Mouse (Mus musculus): Measurements from ENCODE around the gene Mad1l1. TPM values are rescaled to one million over a fixed set of nuclear protein-coding genes. Genes with fewer than 3 reads are reported as not detected.

Mad1l1 gene
- polyA plus RNA-seq, 1 experiment from 2014 or later, result 20.5 TPM

GRCm38 (mm10) chr5:140270976-140271685 is 50.2 kb downstream of the Mad1l1 start:
- H3K4me2 ChIP-seq (ENCODE audit: low read length), result no peak overlapping the region
- 86% methylated on average over 5 of the region's 5 CpGs for WGBS
- no peak overlapping the region for H3K4me3 ChIP-seq (ENCODE audit: control insufficient read depth in 1 of 2, insufficient read depth in 1 of 2, low read depth in 1 of 2, low read length in 2 of 2)
- H3K9me3 ChIP-seq (ENCODE audit: control insufficient read depth, low read length), result no peaks in the 10 kb centered on the region
- 0 out of 2 replicates have a peak, but pooled peaks cover 9% of the 10 kb centered on the region for H3K27me3 ChIP-seq (ENCODE audit: control insufficient read depth, insufficient read depth, low read length)
- H3K27ac ChIP-seq (replicated peaks in 1 of 2; ENCODE audit: control insufficient read depth in 1 of 2, insufficient read depth in 1 of 2, low read depth in 2 of 2, low read length in 2 of 2), result no peak overlapping the region
- no peaks in the 10 kb centered on the region for H3K4me1 ChIP-seq (ENCODE audit: control insufficient read depth in 2 of 2, insufficient read depth in 2 of 2, low read length in 2 of 2)
- H3K9ac ChIP-seq (ENCODE audit: low read length), result no peak overlapping the region
- ATAC-seq (ENCODE audit: insufficient number of reproducible peaks, insufficient read depth, low FRiP score, low read depth), result no peak
- H3K36me3 ChIP-seq (ENCODE audit: control insufficient read depth, insufficient read depth, low read length), result no peaks in the 10 kb centered on the region

GRCm38 (mm10) chr5:140268396-140268795 is 53.0 kb downstream of the Mad1l1 start:
- ATAC-seq (ENCODE audit: insufficient number of reproducible peaks, insufficient read depth, low FRiP score, low read depth), result no peak

GRCm38 (mm10) chr5:140267061-140267460 is 54.3 kb downstream of the Mad1l1 start:
- H3K4me1 ChIP-seq (ENCODE audit: control insufficient read depth in 2 of 2, insufficient read depth in 2 of 2, low read length in 2 of 2), result peaks cover 18 to 23% of the 10 kb centered on the region in 2 experiments
- H3K9me3 ChIP-seq (ENCODE audit: control insufficient read depth, low read length), result no peaks in the 10 kb centered on the region
- H3K27ac ChIP-seq (replicated peaks in 1 of 2; ENCODE audit: control insufficient read depth in 1 of 2, insufficient read depth in 1 of 2, low read depth in 2 of 2, low read length in 2 of 2), result no peak overlapping the region
- H3K4me3 ChIP-seq (ENCODE audit: control insufficient read depth in 1 of 2, insufficient read depth in 1 of 2, low read depth in 1 of 2, low read length in 2 of 2), result no peak overlapping the region
- no peak for ATAC-seq (ENCODE audit: insufficient number of reproducible peaks, insufficient read depth, low FRiP score, low read depth)
- H3K4me2 ChIP-seq (ENCODE audit: low read length), result no peak overlapping the region
- peaks cover 21% of the 10 kb centered on the region for H3K27me3 ChIP-seq (ENCODE audit: control insufficient read depth, insufficient read depth, low read length)
- H3K9ac ChIP-seq (ENCODE audit: low read length), result no peak overlapping the region
- H3K36me3 ChIP-seq (ENCODE audit: control insufficient read depth, insufficient read depth, low read length), result no peaks in the 10 kb centered on the region
- 72% methylated on average over 2 of the region's 2 CpGs for WGBS

More at GRCm38 (mm10) chr5:140268396-140268795, 53.0 kb downstream of the Mad1l1 start:
- Histone ChIP-seq H3K27ac (replicated peaks in 1 of 2; ENCODE audit: control insufficient read depth in 1 of 2, insufficient read depth in 1 of 2, low read depth in 2 of 2, low read length in 2 of 2) (no peak overlapping the region), H3K4me3 (ENCODE audit: control insufficient read depth in 1 of 2, insufficient read depth in 1 of 2, low read depth in 1 of 2, low read length in 2 of 2) (no peak overlapping the region), H3K27me3 (ENCODE audit: control insufficient read depth, insufficient read depth, low read length) (0 out of 2 replicates have a peak, but pooled peaks cover 12% of the 10 kb centered on the region), H3K36me3 (ENCODE audit: control insufficient read depth, insufficient read depth, low read length) (no peaks in the 10 kb centered on the region), H3K9me3 (ENCODE audit: control insufficient read depth, low read length) (no peaks in the 10 kb centered on the region), H3K4me1 (ENCODE audit: control insufficient read depth in 2 of 2, insufficient read depth in 2 of 2, low read length in 2 of 2) (peaks cover 18 to 22% of the 10 kb centered on the region in 2 experiments), H3K9ac (ENCODE audit: low read length) (no peak overlapping the region), H3K4me2 (ENCODE audit: low read length) (no peak overlapping the region)
- 78% methylated on average over 4 of the region's 4 CpGs for WGBS

GRCm38 (mm10) chr5:140264825-140265575 is 56.4 kb downstream of the Mad1l1 start:
- no peaks in the 10 kb centered on the region; the same call in 1 of the 2 replicates for H3K36me3 ChIP-seq (ENCODE audit: control insufficient read depth, insufficient read depth, low read length)
- no peaks in the 10 kb centered on the region for H3K9me3 ChIP-seq (ENCODE audit: control insufficient read depth, low read length)
- H3K4me3 ChIP-seq (ENCODE audit: control insufficient read depth in 1 of 2, insufficient read depth in 1 of 2, low read depth in 1 of 2, low read length in 2 of 2), result no peak overlapping the region
- no peak overlapping the region for H3K4me2 ChIP-seq (ENCODE audit: low read length)
- 0 out of 4 replicates have a peak overlapping the region, but pooled peaks of 1 of the 2 experiments have one; percentile 14 for H3K27ac ChIP-seq (replicated peaks in 1 of 2; ENCODE audit: control insufficient read depth in 1 of 2, insufficient read depth in 1 of 2, low read depth in 2 of 2, low read length in 2 of 2)
- H3K27me3 ChIP-seq (ENCODE audit: control insufficient read depth, insufficient read depth, low read length), result peaks cover 36% of the 10 kb centered on the region
- H3K9ac ChIP-seq (ENCODE audit: low read length), result no peak overlapping the region
- 59% methylated on average over 5 of the region's 5 CpGs for WGBS
- peak; percentile 44 for ATAC-seq (ENCODE audit: insufficient number of reproducible peaks, insufficient read depth, low FRiP score, low read depth)
- peaks cover 18 to 23% of the 10 kb centered on the region in 2 experiments for H3K4me1 ChIP-seq (ENCODE audit: control insufficient read depth in 2 of 2, insufficient read depth in 2 of 2, low read length in 2 of 2)

GRCm38 (mm10) chr5:140263754-140264749 is 57.3 kb downstream of the Mad1l1 start:
- no peak for ATAC-seq (ENCODE audit: insufficient number of reproducible peaks, insufficient read depth, low FRiP score, low read depth)
- peak overlapping the region in 1 of 2 experiments; percentile 26; a peak in 1 of 4 replicates for H3K27ac ChIP-seq (replicated peaks in 1 of 2; ENCODE audit: control insufficient read depth in 1 of 2, insufficient read depth in 1 of 2, low read depth in 2 of 2, low read length in 2 of 2)
- H3K9ac ChIP-seq (ENCODE audit: low read length), result no peak overlapping the region

GRCm38 (mm10) chr5:140262401-140262800 is 59.0 kb downstream of the Mad1l1 start:
- Histone ChIP-seq H3K27me3 (ENCODE audit: control insufficient read depth, insufficient read depth, low read length) (peaks cover 30% of the 10 kb centered on the region), H3K27ac (replicated peaks in 1 of 2; ENCODE audit: control insufficient read depth in 1 of 2, insufficient read depth in 1 of 2, low read depth in 2 of 2, low read length in 2 of 2) (no peak overlapping the region), H3K9ac (ENCODE audit: low read length) (no peak overlapping the region), H3K4me1 (ENCODE audit: control insufficient read depth in 2 of 2, insufficient read depth in 2 of 2, low read length in 2 of 2) (peaks cover 18 to 23% of the 10 kb centered on the region in 2 experiments), H3K4me2 (ENCODE audit: low read length) (no peak overlapping the region), H3K36me3 (ENCODE audit: control insufficient read depth, insufficient read depth, low read length) (no peaks in the 10 kb centered on the region; the same call in 1 of the 2 replicates), H3K4me3 (ENCODE audit: control insufficient read depth in 1 of 2, insufficient read depth in 1 of 2, low read depth in 1 of 2, low read length in 2 of 2) (no peak overlapping the region), H3K9me3 (ENCODE audit: control insufficient read depth, low read length) (no peaks in the 10 kb centered on the region)
- ATAC-seq (ENCODE audit: insufficient number of reproducible peaks, insufficient read depth, low FRiP score, low read depth), result no peak
- 85% methylated on average over 3 of the region's 3 CpGs for WGBS

More at GRCm38 (mm10) chr5:140263754-140264749, 57.3 kb downstream of the Mad1l1 start:
- 35% methylated on average over 30 of the region's 30 CpGs for WGBS
- Histone ChIP-seq H3K27me3 (ENCODE audit: control insufficient read depth, insufficient read depth, low read length) (peaks cover 36% of the 10 kb centered on the region), H3K4me2 (ENCODE audit: low read length) (peak overlapping the region; percentile 52), H3K4me3 (ENCODE audit: control insufficient read depth in 1 of 2, insufficient read depth in 1 of 2, low read depth in 1 of 2, low read length in 2 of 2) (peak overlapping the region in 1 of 2 experiments; percentile 8; a peak in 1 of 4 replicates), H3K4me1 (ENCODE audit: control insufficient read depth in 2 of 2, insufficient read depth in 2 of 2, low read length in 2 of 2) (peaks cover 18 to 23% of the 10 kb centered on the region in 2 experiments), H3K9me3 (ENCODE audit: control insufficient read depth, low read length) (no peaks in the 10 kb centered on the region), H3K36me3 (ENCODE audit: control insufficient read depth, insufficient read depth, low read length) (no peaks in the 10 kb centered on the region; the same call in 1 of the 2 replicates)

GRCm38 (mm10) chr5:140261313-140261712 is 60.0 kb downstream of the Mad1l1 start:
- Histone ChIP-seq H3K4me1 (ENCODE audit: control insufficient read depth in 2 of 2, insufficient read depth in 2 of 2, low read length in 2 of 2) (peaks cover 18 to 23% of the 10 kb centered on the region in 2 experiments), H3K27ac (replicated peaks in 1 of 2; ENCODE audit: control insufficient read depth in 1 of 2, insufficient read depth in 1 of 2, low read depth in 2 of 2, low read length in 2 of 2) (no peak overlapping the region), H3K4me2 (ENCODE audit: low read length) (no peak overlapping the region), H3K36me3 (ENCODE audit: control insufficient read depth, insufficient read depth, low read length) (no peaks in the 10 kb centered on the region; the same call in 1 of the 2 replicates), H3K9me3 (ENCODE audit: control insufficient read depth, low read length) (no peaks in the 10 kb centered on the region), H3K27me3 (ENCODE audit: control insufficient read depth, insufficient read depth, low read length) (peaks cover 27% of the 10 kb centered on the region), H3K4me3 (ENCODE audit: control insufficient read depth in 1 of 2, insufficient read depth in 1 of 2, low read depth in 1 of 2, low read length in 2 of 2) (no peak overlapping the region), H3K9ac (ENCODE audit: low read length) (no peak overlapping the region)
- ATAC-seq (ENCODE audit: insufficient number of reproducible peaks, insufficient read depth, low FRiP score, low read depth), result no peak
- WGBS, result 88% methylated on average over 4 of the region's 4 CpGs
